Mouse (Mus musculus) fat pad, adult 2 months (tissue): ENCODE data around the gene Fgf22.

Experiments used
- DNase-seq: peaks from one replicate; pipeline ENCODE4 v3.0.0-alpha.2; 2011; ENCODE audit warnings: low read depth, low spot score; ENCODE audit errors: extremely low read depth

Fgf22 gene

DNA sequence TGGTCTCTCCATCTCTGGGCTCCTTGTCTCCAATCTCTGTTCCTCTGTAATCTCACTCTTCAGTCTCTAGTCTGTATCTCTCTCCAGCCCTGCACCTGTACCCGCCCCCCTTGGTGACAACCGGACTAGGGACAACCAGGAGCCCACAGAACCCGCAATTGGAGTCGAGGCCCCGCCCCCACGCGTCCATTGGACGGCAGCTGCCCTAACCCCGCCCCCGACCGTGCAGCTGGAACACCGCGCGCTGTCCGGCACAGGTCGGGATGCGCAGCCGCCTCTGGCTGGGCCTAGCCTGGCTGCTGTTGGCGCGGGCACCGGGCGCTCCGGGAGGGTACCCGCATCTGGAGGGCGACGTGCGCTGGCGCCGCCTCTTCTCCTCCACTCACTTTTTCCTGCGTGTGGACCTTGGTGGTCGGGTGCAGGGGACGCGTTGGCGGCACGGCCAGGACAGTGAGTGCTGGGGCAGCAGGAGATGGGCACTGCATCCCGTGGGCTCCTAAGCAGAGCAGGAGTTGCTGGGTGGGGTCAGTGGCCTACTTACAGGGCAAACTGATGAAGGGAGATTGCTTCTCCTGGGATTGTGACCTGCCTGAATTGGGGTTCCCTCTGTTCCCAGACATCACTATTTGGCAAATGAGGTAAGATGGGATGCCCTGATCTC is at the start of gene Fgf22:
TSS of gene Fgf22 (plus strand) at position 221 of the 661 bp plus-strand sequence.
- DNase-seq, result no peak

- no peak for DNase-seq
Measured at GRCm38 (mm10) chr10:79705951-79706350, 48.9 kb upstream of the Fgf22 start.

DNA sequence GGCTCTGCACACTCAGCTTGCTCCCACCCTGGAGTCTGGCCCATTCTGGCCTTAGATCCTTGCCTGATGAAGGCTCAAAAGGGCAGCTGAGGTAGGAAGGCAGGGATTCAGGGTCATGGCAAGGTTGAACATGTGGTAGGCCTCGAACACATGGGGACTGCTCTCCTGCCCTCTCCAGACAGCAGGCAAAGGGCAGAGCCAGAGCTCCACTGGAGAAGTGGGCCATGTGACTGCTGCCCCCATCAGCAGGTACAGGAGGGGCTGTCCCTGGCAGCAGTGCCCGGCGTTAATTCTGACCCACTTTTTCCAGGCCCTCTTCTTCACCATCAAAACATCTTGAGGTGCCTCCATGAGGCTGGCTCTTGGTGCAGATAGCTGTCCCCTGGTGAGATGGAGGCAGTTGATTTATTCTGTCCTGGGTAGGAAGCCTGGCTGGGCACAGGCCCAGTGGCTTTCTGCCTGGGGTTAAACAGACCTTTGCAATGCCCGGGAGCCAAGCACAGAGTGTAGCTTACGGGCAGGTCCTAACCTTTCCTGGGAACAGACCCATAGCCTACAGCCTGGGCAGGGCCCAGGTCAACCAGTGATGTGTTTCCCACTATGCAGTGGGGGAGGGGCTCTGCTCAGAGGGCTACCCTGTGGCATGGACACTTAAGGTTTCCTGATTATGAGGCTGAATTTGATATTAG is 48.3 kb upstream of the Fgf22 start:
- DNase-seq, result no peak

DNA sequence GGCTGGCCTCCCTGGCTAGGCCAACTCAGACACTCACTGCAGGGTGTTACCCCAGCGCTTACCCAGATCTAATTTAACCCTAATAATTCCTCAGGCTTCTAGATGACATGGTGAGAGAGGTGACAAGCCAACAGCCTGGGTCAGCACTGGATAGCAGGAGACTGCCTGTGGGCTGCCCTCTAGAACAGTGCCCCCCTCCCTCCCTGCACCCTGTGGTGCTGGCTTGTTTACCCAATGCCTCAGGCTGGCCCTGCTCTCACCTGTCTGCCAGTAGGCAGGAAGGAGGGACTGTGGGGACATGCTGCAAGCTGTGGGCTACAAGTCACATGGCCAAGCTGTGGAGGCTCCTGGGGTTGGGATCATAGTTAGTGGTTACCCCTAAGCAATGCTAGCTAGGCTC is 47.7 kb upstream of the Fgf22 start:
- DNase-seq, result no peak

DNA sequence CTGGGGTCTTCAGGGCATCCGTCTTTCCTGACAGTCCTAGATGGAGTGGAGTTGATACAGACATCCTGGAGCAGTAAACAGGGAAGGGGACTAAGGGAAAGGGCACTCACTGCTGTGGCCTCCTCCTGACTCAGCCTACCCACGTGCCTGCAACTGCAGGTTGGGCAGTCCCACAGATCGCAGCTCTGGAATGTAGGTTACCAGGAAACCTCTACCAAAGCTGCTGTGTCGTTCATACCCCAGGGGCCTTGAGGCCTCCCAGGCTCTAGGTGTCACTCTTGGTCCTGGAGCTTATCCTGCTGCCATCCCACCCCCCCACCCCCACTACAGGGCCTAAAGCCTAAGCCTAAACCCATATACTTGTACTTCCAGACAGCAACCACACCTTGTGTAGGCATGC is 47.1 kb upstream of the Fgf22 start:
- DNase-seq, result no peak

- DNase-seq, result no peak
Measured at GRCm38 (mm10) chr10:79708668-79709067, 46.2 kb upstream of the Fgf22 start.

- DNase-seq, result no peak
Measured at GRCm38 (mm10) chr10:79709307-79709706, 45.6 kb upstream of the Fgf22 start.

- DNase-seq, result no peak
Measured at GRCm38 (mm10) chr10:79712029-79712428, 42.8 kb upstream of the Fgf22 start.

DNA sequence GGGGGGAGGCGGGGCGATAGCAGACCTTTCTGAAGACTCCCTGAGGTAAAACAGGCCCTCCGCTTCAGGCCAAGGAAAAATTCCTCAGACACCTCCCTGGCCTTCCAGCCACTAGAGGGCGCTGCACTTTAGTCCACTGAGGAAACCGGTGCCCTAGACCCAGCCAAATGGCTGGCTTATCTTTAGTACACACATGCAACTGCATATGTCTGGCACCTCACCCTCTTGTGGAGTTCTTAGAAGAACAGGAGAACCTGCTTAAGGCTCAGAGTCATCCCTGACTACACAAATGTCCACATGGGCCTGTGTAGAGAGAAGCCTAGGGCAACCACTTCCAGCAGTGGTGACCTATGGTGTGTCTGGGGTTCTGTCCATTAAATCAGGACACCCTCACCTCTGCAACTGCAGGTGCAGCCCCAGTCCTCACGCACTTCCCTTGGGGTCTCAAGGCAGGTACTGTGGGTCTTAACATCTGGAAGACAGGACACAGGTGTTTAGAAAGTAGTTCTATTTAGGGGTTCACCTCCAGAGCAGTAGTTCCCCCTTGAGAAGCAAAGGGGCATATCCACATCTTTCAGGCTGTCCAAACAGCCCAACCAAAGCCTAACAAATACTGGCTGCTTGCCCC is 42.3 kb upstream of the Fgf22 start:
- DNase-seq, result no peak

GRCm38 (mm10) chr10:79713163-79713562 is 41.7 kb upstream of the Fgf22 start:
- DNase-seq, result no peak

DNA sequence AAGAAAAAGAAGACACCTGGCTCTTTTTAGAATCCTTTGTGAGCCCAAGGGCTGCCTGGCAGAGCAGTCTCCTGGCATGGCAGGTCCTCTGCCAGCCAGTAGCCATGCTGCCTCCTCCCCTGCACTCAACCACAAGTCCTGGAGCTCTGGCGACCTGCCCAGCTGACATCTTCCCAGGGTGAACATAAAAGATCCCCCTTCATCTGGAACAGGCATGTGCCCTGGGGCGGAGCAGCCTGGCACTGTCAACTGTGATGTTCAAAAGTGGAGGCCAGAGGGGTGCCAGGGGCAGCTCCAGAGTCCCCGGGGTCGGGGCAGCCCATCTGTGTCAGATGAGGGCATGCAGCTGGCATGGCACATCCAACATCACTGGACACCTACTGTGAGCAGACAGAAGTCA is 39.9 kb upstream of the Fgf22 start:
- DNase-seq, result no peak

DNA sequence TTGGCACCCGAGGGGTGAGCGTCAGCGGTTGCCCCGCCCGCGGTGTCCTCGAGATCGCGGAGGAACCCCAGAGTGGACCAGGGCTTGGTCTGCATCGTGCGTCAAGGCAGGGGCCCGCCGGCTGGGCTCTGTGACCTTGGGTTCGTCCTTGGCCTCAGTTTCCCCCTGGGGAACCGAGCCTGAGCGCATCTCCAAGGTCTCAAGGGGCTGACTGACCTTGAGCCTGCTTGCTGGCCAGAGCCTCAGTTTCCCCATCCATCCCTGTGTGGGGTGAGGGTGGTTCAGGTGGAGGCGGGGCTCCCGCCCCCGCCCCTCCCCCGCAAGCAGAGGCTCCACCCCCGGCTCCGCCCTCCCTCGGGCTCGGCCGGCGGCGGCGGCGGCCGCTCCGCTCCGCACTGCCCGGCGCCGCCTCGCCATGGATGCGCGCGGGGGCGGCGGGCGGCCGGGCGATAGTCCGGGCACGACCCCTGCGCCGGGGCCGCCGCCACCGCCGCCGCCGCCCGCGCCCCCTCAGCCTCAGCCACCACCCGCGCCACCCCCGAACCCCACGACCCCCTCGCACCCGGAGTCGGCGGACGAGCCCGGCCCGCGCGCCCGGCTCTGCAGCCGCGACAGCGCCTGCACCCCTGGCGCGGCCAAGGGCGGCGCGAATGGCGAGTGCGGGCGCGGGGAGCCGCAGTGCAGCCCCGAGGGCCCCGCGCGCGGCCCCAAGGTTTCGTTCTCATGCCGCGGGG is 38.5 kb upstream of the Fgf22 start, which contains the start of gene Hcn2:
TSS of gene Hcn2 (plus strand) at position 381 of the 734 bp plus-strand sequence.
- no peak for DNase-seq

DNA sequence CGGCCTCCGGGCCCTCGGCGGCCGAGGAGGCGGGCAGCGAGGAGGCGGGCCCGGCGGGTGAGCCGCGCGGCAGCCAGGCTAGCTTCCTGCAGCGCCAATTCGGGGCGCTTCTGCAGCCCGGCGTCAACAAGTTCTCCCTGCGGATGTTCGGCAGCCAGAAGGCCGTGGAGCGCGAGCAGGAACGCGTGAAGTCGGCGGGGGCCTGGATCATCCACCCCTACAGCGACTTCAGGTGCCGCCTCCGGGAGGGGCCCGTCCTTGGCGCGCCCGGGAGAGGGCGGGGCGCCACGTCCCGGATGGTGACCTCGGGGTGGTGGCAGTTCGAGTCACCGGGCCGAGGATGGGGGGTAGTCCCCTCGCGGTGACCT is 37.9 kb upstream of the Fgf22 start:
- DNase-seq, result no peak

DNA sequence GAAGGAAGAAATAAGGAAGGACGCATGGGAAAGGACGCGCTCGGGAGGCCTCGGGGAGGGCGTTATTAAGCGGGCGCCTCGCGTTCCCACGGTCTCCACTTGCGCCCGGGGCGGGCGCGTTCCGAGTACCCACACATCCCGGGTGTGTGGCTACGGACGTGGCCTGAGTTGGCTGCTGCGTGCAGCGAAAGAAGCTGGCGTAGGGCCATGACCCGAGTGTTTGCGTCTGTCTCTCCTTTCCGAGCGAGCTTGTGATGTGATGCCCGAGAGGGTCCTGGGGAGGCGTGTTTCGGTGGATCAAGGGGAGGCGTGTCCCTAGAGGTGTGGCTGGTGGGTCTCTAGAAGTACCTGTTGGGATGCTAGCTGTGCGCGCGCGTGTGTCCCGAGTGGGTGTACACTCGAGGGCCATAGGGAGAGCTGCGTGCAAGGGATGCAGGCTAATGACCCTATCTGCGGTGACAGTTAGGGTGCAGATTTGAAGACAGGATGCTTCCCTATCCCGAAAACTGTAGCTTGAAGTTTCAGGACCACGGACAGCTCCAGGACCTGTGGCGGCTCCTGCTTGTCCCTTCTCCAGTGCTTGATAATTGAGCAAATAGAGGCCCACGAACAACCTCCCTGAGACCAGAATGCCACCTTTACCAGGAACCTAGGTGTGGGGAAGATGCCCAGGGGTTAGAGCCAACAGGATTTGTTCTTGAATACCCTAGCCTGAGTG is 37.1 kb upstream of the Fgf22 start:
- DNase-seq, result no peak

- no peak for DNase-seq
Measured at GRCm38 (mm10) chr10:79721089-79721488, 33.8 kb upstream of the Fgf22 start.

- DNase-seq, result no peak
Measured at GRCm38 (mm10) chr10:79723047-79723446, 31.8 kb upstream of the Fgf22 start.

DNA sequence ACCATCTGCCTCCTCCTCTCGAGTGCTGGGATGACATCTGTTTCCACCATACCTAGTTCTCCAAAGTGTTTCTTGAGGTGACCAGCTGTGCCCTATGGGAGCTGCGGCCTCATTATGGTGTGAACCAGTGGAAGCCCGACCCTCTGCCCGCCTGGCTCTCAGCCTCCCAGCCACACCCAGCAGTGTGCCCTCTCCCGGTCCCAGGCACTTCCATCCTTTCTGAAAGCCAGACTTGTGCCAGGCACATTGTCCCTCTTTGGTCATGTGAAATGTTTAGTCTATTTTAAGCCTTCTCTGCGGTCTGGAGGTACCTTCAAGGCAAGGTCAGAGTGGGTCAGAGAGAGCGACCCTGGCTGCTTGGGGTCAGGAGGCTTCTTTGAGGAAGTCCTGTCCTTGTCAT is 31.2 kb upstream of the Fgf22 start:
- no peak for DNase-seq

- no peak for DNase-seq
Measured at GRCm38 (mm10) chr10:79726090-79726489, 28.8 kb upstream of the Fgf22 start.

GRCm38 (mm10) chr10:79728323-79729249 is 26.3 kb upstream of the Fgf22 start:
- DNase-seq, result no peak
